Mouse (Mus musculus) MEL (cell line): Measurements from ENCODE around the gene Prdm12.
"Not testable (repeated sequence)": the region's sequence is repeated elsewhere in the genome, so short reads cannot be mapped to it uniquely, and the experiment has no call there.

Experiments
- CTCF ChIP-seq, 3 experiments: IDR thresholded peaks in 2 of 3; conservative IDR thresholded peaks in 1 of 3; 2 replicates each; pipeline ENCODE4 v1.5.1; 2011 to 2012; ENCODE audit warnings: low read length in 3 of 3, low read depth in 2 of 3, mild to moderate bottlenecking in 2 of 3, improper control_type of control experiment in 1 of 3, inconsistent platforms in 1 of 3, mixed read lengths in 1 of 3, moderate library complexity in 1 of 3; ENCODE audit not compliant: control insufficient read depth in 1 of 3, insufficient read depth in 1 of 3, poor library complexity in 1 of 3, severe bottlenecking in 1 of 3
- EP300 ChIP-seq, 2 experiments: IDR thresholded peaks; 2 replicates each; pipeline ENCODE4 v1.6.1; 2011; ENCODE audit warnings: improper control_type of control experiment in 2 of 2, low read length in 2 of 2, low read depth in 1 of 2, mild to moderate bottlenecking in 1 of 2

GRCm38 (mm10) chr2:31681051-31681707, 41.3 kb downstream of the Prdm12 start:
- TF ChIP-seq CTCF (IDR thresholded peaks at IDR 0.05 in 2 of 3, conservative IDR thresholded peaks at IDR 0.05 in 1 of 3; ENCODE audit: control insufficient read depth in 1 of 3, insufficient read depth in 1 of 3, low read depth in 2 of 3, low read length in 3 of 3, poor library complexity in 1 of 3, severe bottlenecking in 1 of 3) = peak in 2 of 3 experiments; percentile 21 to 25; a peak in 3 of 6 replicates
- not testable (repeated sequence) for TF ChIP-seq EP300 (IDR thresholded peaks at IDR 0.05; ENCODE audit: low read depth in 1 of 2, low read length in 2 of 2)
